Comparison of ENCODE assay signal across 15 mouse cellular contexts in the genomic region with DNA sequence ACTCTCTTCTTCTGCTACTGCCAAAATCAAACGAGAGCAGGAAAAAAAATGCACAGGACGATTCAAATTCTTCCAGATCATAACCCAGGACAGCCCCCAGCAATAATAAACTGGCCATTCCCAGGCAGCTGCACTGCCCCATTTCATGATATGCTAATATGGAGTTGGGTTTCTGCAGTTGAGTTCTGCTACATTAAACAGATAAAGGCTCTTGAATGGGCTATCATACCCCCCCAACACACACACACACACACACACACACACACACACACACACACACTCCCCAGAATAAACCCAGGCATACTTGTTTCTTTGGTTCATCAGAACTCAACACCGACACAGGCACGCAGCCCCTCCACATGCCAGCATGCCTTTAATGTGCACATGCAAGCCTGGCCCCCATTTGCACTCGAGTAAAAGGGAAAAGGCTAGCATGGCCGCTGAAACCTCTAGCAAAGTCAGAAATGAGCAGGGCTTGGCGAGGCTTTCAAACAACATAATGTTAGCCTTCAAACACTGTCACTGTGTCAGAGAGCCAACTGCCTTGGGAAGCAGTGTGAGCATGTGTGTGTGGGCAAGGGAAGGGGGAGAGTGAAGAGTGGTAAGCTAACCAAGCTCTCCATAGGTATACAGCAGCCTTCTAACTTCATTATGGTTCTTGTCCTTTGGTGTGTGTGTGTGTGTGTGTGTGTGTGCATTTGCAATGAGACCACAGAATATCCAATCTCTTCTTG.
DNase-seq lines count a peak whose midpoint lies in the region; ATAC-seq lines count a peak whose summit lies in the region.
"Had no signal": no experiment of that assay in that cellular context is flagged by ENCODE, and none has a peak within 500 bp of the region (broad histone marks: within the 10 kb centered on the region; RNA-seq: fewer than 3 reads in every experiment).

No protein-coding gene starts in this region.

- H3K9ac ChIP-seq in forebrain, embryonic 13.5 days, result no peak overlapping the region
- no peak overlapping the region for H3K9ac ChIP-seq in hindbrain, embryonic 14.5 days
- H3K9ac ChIP-seq: lung, embryonic 15.5 days had no signal

- WGBS in forebrain, embryonic 13.5 days, result 64% methylated on average over 7 of the region's 7 CpGs
- WGBS in forebrain, embryonic 10.5 days, result 91% methylated on average over 7 of the region's 7 CpGs
- WGBS in hindbrain, embryonic 14.5 days, result 51% methylated on average over 7 of the region's 7 CpGs

- H3K27me3 ChIP-seq in forebrain, embryonic 13.5 days, result no peaks in the 10 kb centered on the region
- H3K27me3 ChIP-seq in forebrain, embryonic 10.5 days (ENCODE audit: poor library complexity, severe bottlenecking), result no peaks in the 10 kb centered on the region
- H3K27me3 ChIP-seq in hindbrain, embryonic 14.5 days (ENCODE audit: control insufficient read depth, insufficient read depth, low read length), result no peaks in the 10 kb centered on the region
- H3K27me3 ChIP-seq: lung, embryonic 15.5 days had no signal

- H3K4me3 ChIP-seq in forebrain, embryonic 13.5 days, result no peak overlapping the region
- no peak overlapping the region for H3K4me3 ChIP-seq in forebrain, embryonic 10.5 days
- no peak overlapping the region for H3K4me3 ChIP-seq in hindbrain, embryonic 14.5 days (replicated peaks; ENCODE audit: low read length)
- H3K4me3 ChIP-seq: lung, embryonic 15.5 days had no signal

- H3K36me3 ChIP-seq in forebrain, embryonic 13.5 days (ENCODE audit: poor library complexity, severe bottlenecking), result no peaks in the 10 kb centered on the region
- H3K36me3 ChIP-seq in forebrain, embryonic 10.5 days (replicated peaks), result no peaks in the 10 kb centered on the region
- H3K36me3 ChIP-seq in hindbrain, embryonic 14.5 days (replicated peaks; ENCODE audit: control insufficient read depth, insufficient read depth), result no peaks in the 10 kb centered on the region
- H3K36me3 ChIP-seq: G1E; lung, embryonic 15.5 days had no signal

- no peak overlapping the region for H3K4me2 ChIP-seq in forebrain, embryonic 13.5 days
- H3K4me2 ChIP-seq in hindbrain, embryonic 14.5 days (replicated peaks), result no peak overlapping the region
- H3K4me2 ChIP-seq: lung, embryonic 15.5 days had no signal

- no peak for DNase-seq in forebrain, embryonic 10.5 days (ENCODE audit: extremely low spot score, low spot score)
- DNase-seq in MN1 (ENCODE audit: low spot score), result peak; percentile 14
- no peak for DNase-seq in hindbrain, embryonic 14.5 days (ENCODE audit: low spot score)
- peak; percentile 35 to 44 for DNase-seq in layer of hippocampus, postnatal 36 days
- no peak for DNase-seq in urinary bladder, postnatal 10 days (ENCODE audit: low spot score)
- DNase-seq in testis, postnatal 10 days (ENCODE audit: low spot score), result no peak
- DNase-seq in thymus, adult 18-20 months, result no peak
- DNase-seq: B cell, adult 2 months; kidney, adult 8-10 months; liver; thymus, adult 2 months had no signal

- H3K9me3 ChIP-seq in forebrain, embryonic 13.5 days (replicated peaks), result no peaks in the 10 kb centered on the region
- H3K9me3 ChIP-seq in forebrain, embryonic 10.5 days, result no peaks in the 10 kb centered on the region
- no peaks in the 10 kb centered on the region for H3K9me3 ChIP-seq in hindbrain, embryonic 14.5 days (ENCODE audit: control insufficient read depth, low read length)
- H3K9me3 ChIP-seq: lung, embryonic 15.5 days had no signal

- peak; percentile 70; the same call in 1 of the 2 replicates for ATAC-seq in forebrain, embryonic 13.5 days
- ATAC-seq in hindbrain, embryonic 14.5 days (ENCODE audit: low FRiP score), result peak; percentile 57; the same call in 1 of the 2 replicates
- ATAC-seq: activated CD4-positive, CD25-positive, alpha-beta regulatory T cell, adult 4 months had no signal

- H3K4me1 ChIP-seq in forebrain, embryonic 13.5 days, result no peaks in the 10 kb centered on the region
- peaks cover 9% of the 10 kb centered on the region for H3K4me1 ChIP-seq in forebrain, embryonic 10.5 days
- no peaks in the 10 kb centered on the region for H3K4me1 ChIP-seq in hindbrain, embryonic 14.5 days (replicated peaks; ENCODE audit: control insufficient read depth, insufficient read depth, low read length)
- H3K4me1 ChIP-seq: lung, embryonic 15.5 days had no signal

- no peak overlapping the region for H3K27ac ChIP-seq in forebrain, embryonic 13.5 days
- H3K27ac ChIP-seq in forebrain, embryonic 10.5 days, result no peak overlapping the region
- H3K27ac ChIP-seq in hindbrain, embryonic 14.5 days, result peak overlapping the region; percentile 46; the same call in 1 of the 2 replicates
- H3K27ac ChIP-seq: lung, embryonic 15.5 days had no signal

Comparison
In these comparisons a context has a peak if more than half of its experiments do, and no peak if none do; other contexts are left out.
1. DNase-seq: peak in MN1 (single experiment) and layer of hippocampus, postnatal 36 days (2 of 2); none in forebrain, embryonic 10.5 days (single experiment), hindbrain, embryonic 14.5 days (single experiment), urinary bladder, postnatal 10 days (single experiment), testis, postnatal 10 days (single experiment) and thymus, adult 18-20 months (0 of 2).